Comparison of ENCODE assay signal across 8 mouse cellular contexts in the genomic region with DNA sequence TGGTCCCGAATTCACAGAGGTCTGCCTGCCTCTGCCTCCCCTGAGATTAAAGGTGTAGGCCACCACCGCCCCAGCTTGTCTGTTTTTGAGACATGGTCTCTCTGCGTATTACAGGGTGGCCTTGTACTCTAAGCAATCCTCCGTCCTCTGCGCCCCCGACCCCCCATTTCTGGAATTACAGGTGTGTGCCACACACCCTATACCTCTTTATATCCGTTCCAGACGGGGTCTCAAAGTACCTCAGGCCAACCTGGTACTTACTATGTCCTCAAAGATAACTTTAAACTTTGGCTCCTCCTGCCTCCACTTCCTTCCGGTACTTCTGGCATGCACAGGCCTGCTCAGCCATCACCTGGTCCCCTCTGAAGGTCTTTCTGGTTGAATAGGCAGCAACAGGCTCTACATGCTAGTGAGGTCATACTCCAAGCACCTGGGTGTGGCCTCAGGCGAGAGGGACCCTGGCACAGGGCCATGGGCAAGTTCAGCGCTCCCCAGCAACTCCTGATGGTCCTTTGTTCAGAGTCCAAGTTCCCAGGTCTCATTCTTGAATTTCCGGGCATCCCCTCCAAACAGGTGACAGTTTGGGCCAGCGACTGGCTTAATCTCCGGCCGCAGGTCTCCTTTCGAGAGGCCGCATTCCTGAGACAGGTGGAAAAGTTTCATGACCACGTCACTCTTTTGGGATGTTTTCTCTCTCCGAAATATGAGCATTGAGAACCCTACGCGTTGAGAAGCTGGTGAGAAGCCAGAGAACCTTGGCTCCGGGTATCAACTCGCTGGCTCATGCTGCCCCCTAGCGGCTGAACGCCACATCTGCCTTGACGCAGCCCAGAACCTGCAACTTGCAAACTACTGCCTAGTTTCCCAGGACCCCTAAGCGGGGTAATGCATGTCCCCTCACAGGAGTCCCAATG. TPM values are rescaled to one million over a fixed set of nuclear protein-coding genes. Genes with fewer than 3 reads are reported as not detected.
A peak's percentile ranks its signal among the peaks of the same experiment; 100 is the strongest.
DNase-seq lines count a peak whose midpoint lies in the region; ATAC-seq and TF ChIP-seq lines count a peak whose summit lies in the region.

No protein-coding gene starts in this region.

- TF ChIP-seq CTCF in thymus, adult 2 months (IDR thresholded peaks at IDR 0.05; ENCODE audit: borderline replicate concordance, control insufficient read depth, extremely low read depth, insufficient read depth, low read length, poor library complexity) = peak; percentile 91

- WGBS in forebrain, embryonic 13.5 days = 42% methylated on average over 27 of the region's 27 CpGs
- WGBS in lung, embryonic 15.5 days = 34% methylated on average over 27 of the region's 27 CpGs
- WGBS in thymus, adult 2 months = 45% methylated on average over 27 of the region's 27 CpGs

- H3K4me3 ChIP-seq in forebrain, embryonic 13.5 days = no peak overlapping the region
- H3K4me3 ChIP-seq in lung, embryonic 15.5 days = no peak overlapping the region
- H3K4me3 ChIP-seq in thymus, adult 2 months (ENCODE audit: control insufficient read depth, insufficient read depth, low read length) = no peak overlapping the region

- H3K36me3 ChIP-seq in forebrain, embryonic 13.5 days (ENCODE audit: poor library complexity, severe bottlenecking) = no peaks in the 10 kb centered on the region
- H3K36me3 ChIP-seq in lung, embryonic 15.5 days = peaks cover 33% of the 10 kb centered on the region
- H3K36me3 ChIP-seq in thymus, adult 2 months (ENCODE audit: control insufficient read depth, insufficient read depth, low read length) = no peaks in the 10 kb centered on the region

- DNase-seq in ES-CJ7 (ENCODE audit: low read depth, low spot score) = peak; percentile 92
- DNase-seq in c-Kit-positive CD71-positive TER-119-positive erythroid progenitor cells, embryonic 14.5 days (ENCODE audit: low spot score) = peak; percentile 59
- peak; percentile 89 to 94 for DNase-seq in heart, postnatal 14 days
- DNase-seq in layer of hippocampus, adult 18-20 months (ENCODE audit: low spot score in 2 of 2) = peak; percentile 58 to 84
- DNase-seq in ovary, postnatal 10 days (ENCODE audit: low spot score) = peak; percentile 78
- peak; percentile 85 for DNase-seq in thymus, adult 2 months

- no peak overlapping the region for H3K9ac ChIP-seq in forebrain, embryonic 13.5 days
- no peak overlapping the region for H3K9ac ChIP-seq in lung, embryonic 15.5 days

- peak; percentile 61; the same call in 1 of the 2 replicates for ATAC-seq in forebrain, embryonic 13.5 days
- ATAC-seq in lung, embryonic 15.5 days (ENCODE audit: borderline replicate concordance, extremely low read depth, low FRiP score, low TSS enrichment) = peak; percentile 65

- no peak overlapping the region for H3K27ac ChIP-seq in forebrain, embryonic 13.5 days
- H3K27ac ChIP-seq in lung, embryonic 15.5 days = peak overlapping the region; percentile 81
- no peak overlapping the region for H3K27ac ChIP-seq in thymus, adult 2 months (ENCODE audit: control insufficient read depth, insufficient read depth, low read length)

- no peaks in the 10 kb centered on the region; the same call in 1 of the 2 replicates for H3K27me3 ChIP-seq in forebrain, embryonic 13.5 days
- no peaks in the 10 kb centered on the region for H3K27me3 ChIP-seq in lung, embryonic 15.5 days
- no peaks in the 10 kb centered on the region for H3K27me3 ChIP-seq in thymus, adult 2 months (ENCODE audit: control insufficient read depth, insufficient read depth, low read length)

- TF ChIP-seq POLR2A in thymus, adult 2 months (IDR thresholded peaks at IDR 0.05; ENCODE audit: control insufficient read depth, extremely low read depth, insufficient read depth, low read length, poor library complexity) = no peak

- no peak overlapping the region for H3K4me2 ChIP-seq in forebrain, embryonic 13.5 days
- H3K4me2 ChIP-seq in lung, embryonic 15.5 days = peak overlapping the region; percentile 32

- intact Hi-C loops in heart, postnatal 14 days (cut with DNase I) = loop anchor here (1.0 to 5.0 kb wide), 6 partner anchors 14 to 188 kb away; a partner anchor contains a TSS

- 0 out of 2 replicates have a peak, but pooled peaks cover 3% of the 10 kb centered on the region for H3K4me1 ChIP-seq in forebrain, embryonic 13.5 days
- peaks cover 22% of the 10 kb centered on the region for H3K4me1 ChIP-seq in lung, embryonic 15.5 days
- H3K4me1 ChIP-seq in thymus, adult 2 months (replicated peaks; ENCODE audit: control insufficient read depth, insufficient read depth, low read length) = 0 out of 2 replicates have a peak, but pooled peaks cover 4% of the 10 kb centered on the region

- H3K9me3 ChIP-seq in forebrain, embryonic 13.5 days (replicated peaks) = no peaks in the 10 kb centered on the region
- no peaks in the 10 kb centered on the region for H3K9me3 ChIP-seq in lung, embryonic 15.5 days

RNA-seq across cellular contexts. Expression of a gene that starts 30.9 kb away (rescaled TPM):
- polyA plus RNA-seq in forebrain, embryonic 13.5 days (2015; fragmentation: Nextera tagmentation; extraction: Ambion mirVana) = 11.1 and 13.9 TPM in 2 replicates
- 100 to 1,000 TPM; 299 to 338 TPM for total RNA-seq in heart, postnatal 14 days (2021)
- total RNA-seq in layer of hippocampus, adult 18-20 months (2021) = under 1 TPM; 0.61 to 0.74 TPM
- 73.5 TPM in 2 replicates for polyA plus RNA-seq in lung, embryonic 15.5 days (2015; fragmentation: Nextera tagmentation; extraction: Ambion mirVana)
- polyA plus RNA-seq in thymus, adult 2 months (2012; rRNA removed) = 9.5 and 16.2 TPM in 2 replicates

RNA-seq across cellular contexts. Expression of a gene that starts 36.6 kb away (rescaled TPM):
- 16.7 and 17.1 TPM in 2 replicates for polyA plus RNA-seq in forebrain, embryonic 13.5 days (2015; fragmentation: Nextera tagmentation; extraction: Ambion mirVana)
- 10 to 100 TPM; 33.8 to 34.0 TPM for total RNA-seq in heart, postnatal 14 days (2021)
- 10 to 100 TPM; 60.3 to 66.7 TPM for total RNA-seq in layer of hippocampus, adult 18-20 months (2021)
- polyA plus RNA-seq in lung, embryonic 15.5 days (2015; fragmentation: Nextera tagmentation; extraction: Ambion mirVana) = 9.1 and 10.3 TPM in 2 replicates
- polyA plus RNA-seq in thymus, adult 2 months (2012; rRNA removed) = 63.4 and 84.1 TPM in 2 replicates

RNA-seq across cellular contexts. Expression of a gene that starts 43.4 kb away (rescaled TPM):
- 0.17 TPM in 1 of 2 replicates, not detected in the other for polyA plus RNA-seq in forebrain, embryonic 13.5 days (2015; fragmentation: Nextera tagmentation; extraction: Ambion mirVana)
- total RNA-seq in heart, postnatal 14 days (2021) = 10 to 100 TPM; 30.1 to 35.4 TPM
- total RNA-seq in layer of hippocampus, adult 18-20 months (2021) = under 1 TPM; 0.32 to 0.51 TPM
- 0.49 and 0.58 TPM in 2 replicates for polyA plus RNA-seq in lung, embryonic 15.5 days (2015; fragmentation: Nextera tagmentation; extraction: Ambion mirVana)
- polyA plus RNA-seq in thymus, adult 2 months (2012; rRNA removed) = 1.2 and 2.8 TPM in 2 replicates

RNA-seq across cellular contexts. Expression of a gene that starts 48.6 kb away (rescaled TPM):
- polyA plus RNA-seq in forebrain, embryonic 13.5 days (2015; fragmentation: Nextera tagmentation; extraction: Ambion mirVana) = 0.08 and 0.13 TPM in 2 replicates
- 100 to 1,000 TPM; 121 TPM for total RNA-seq in heart, postnatal 14 days (2021)
- 1 to 10 TPM; 4.1 to 4.2 TPM for total RNA-seq in layer of hippocampus, adult 18-20 months (2021)
- polyA plus RNA-seq in lung, embryonic 15.5 days (2015; fragmentation: Nextera tagmentation; extraction: Ambion mirVana) = 0.05 and 0.09 TPM in 2 replicates
- 2.6 and 12.3 TPM in 2 replicates for polyA plus RNA-seq in thymus, adult 2 months (2012; rRNA removed)
